Mouse (Mus musculus) gastrocnemius, postnatal 10 days (tissue): ENCODE data around the gene Strbp. TPM values are rescaled to one million over a fixed set of nuclear protein-coding genes. Genes with fewer than 3 reads are reported as not detected.
"Not testable (repeated sequence)": the region's sequence is repeated elsewhere in the genome, so short reads cannot be mapped to it uniquely, and the experiment has no call there.

ENCODE experiments used
- DNase-seq: peaks from one replicate; pipeline ENCODE4 v3.0.0; 2021; ENCODE audit warnings: mixed read lengths
- total RNA-seq, 2 experiments: library from RNA; stranded (reverse); gene quantifications; 2 replicates each; pipeline ENCODE4 v1.2.3; 2021

The Strbp gene
- total RNA-seq, 2 experiments from 2014 or later: 28.3 to 29.7 TPM

- no peak for DNase-seq
These were observed 176.1 kb downstream of the Strbp start for GRCm38 (mm10) chr2:37527587-37527986.

GRCm38 (mm10) chr2:37519286-37519640, 184.4 kb downstream of the Strbp start:
- no peak for DNase-seq

DNA sequence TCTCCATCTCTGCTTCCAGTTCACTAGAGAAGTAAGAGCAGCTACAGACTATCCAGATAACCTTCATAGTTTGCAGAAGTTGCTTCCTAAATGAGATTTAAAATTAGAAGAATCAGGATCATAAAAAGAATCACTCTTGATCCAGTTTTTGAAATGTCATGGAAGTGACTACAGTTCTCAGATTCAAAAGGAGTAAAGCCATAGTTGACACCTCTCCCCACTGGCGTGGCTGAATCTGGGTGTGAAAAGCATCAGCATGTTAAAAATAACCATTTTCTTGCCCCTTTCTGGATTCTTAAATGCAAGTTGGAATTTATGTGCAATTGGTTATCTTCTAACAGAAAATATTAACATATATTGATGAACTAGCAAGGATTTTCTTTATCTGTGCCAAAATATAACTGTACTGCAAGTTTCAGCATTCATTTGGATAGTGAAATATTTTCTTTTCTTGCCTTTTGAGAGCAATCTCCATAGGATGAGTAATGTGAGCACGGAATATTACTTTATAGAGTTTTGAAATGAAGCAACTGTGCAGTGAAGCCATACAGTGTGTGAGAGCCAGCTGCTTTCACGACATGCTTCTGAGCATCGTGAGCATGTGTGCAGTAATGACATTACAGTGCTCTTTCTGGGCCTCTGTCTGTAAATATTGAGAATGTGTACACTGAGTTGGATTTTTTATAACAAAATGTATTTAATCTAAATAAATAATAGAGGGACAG, 184.9 kb downstream of the Strbp start:
- DNase-seq: no peak

DNA sequence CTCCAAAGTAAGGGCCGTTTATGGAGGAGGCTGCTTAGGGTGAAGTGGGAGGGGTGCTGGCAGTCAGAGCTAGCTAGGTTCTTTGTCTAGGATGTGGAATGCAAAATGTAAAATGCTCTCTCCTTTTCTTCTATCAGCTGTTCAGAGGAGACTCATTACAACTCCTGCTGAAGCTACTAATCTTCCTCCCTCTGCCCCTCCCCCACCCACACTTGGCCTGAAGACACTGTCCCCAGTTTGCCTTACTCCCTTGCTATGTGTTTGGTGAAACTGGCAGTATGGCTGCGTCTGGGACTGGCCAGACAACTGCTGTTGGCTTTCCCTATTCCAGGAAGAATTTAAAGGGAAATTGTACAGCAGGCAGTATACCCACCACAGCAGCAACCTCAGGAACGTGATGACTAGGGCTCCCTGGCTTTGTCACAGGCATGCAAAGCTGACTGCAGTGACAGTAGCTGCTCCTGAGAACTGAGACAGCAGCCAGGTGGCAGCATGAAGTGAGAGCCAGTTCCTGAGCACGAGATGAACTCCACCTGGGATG, 186.7 kb downstream of the Strbp start:
- DNase-seq: peak; percentile 9

- no peak for DNase-seq
These were observed 187.5 kb downstream of the Strbp start, which contains the start of gene Gpr21 for GRCm38 (mm10) chr2:37516030-37516710. Gene Gpr21, plus strand, starts transcription at chr2:37516332.

DNA sequence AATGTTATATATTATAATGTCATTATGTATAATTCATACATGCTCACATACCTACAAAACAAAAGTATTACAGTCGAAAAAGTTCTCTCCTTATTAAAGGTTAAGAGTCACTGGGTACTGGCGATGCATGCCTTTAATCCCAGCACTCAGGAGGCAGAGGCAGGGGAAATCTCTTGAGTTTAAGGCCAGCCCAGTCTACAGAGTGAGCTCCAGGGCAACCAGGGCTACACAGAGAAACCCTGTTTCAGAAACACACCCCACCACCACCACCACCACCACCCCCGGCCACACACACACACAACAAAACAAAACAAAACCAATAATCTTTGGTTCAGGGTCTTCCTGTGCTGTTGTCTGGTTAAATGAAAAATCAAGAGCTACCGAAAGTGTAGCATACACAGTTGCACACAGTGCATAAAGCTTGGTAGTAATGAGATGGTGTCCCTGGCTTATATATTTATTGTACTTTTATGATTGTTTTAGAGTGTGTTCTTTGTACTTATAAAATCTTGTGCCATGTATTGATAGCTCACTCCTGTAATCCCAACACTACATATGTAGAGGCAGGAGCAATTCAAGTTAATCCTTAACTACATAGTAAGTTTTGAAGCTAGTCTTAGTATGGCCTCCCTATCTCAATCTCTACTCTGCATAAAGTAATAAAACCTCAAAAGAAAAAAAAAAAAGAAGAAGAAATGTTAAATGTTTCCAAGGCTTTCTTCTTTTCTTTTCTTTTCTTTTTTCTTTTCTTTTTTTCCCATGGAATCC, 192.3 kb downstream of the Strbp start:
- DNase-seq: no peak

DNA sequence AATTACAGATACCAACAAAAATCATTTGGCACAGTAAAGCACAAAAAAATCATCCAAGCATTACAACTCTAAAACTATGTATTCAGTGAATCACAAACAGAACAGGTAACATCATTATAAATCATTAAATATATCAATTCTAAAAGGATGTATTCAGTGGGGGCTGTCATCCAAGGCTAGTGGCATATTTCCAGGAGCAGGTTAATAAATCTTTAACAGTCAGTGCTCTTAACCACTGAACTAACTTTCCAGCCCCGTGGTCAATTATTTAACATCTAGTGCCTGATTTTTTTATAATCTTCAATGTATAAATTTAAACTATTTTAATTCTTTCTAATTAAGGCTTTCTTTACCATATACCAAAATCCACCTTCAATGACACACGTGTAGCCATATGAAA, 197.8 kb downstream of the Strbp start:
- DNase-seq: not testable (repeated sequence)

- no peak for DNase-seq
These were observed 206.3 kb downstream of the Strbp start for GRCm38 (mm10) chr2:37497321-37497720.

- no peak for DNase-seq
These were observed 214.7 kb downstream of the Strbp start for GRCm38 (mm10) chr2:37488956-37489355.

GRCm38 (mm10) chr2:37486408-37486807, 217.3 kb downstream of the Strbp start:
- DNase-seq: no peak

- DNase-seq: peak; percentile 21
These were observed 218.3 kb downstream of the Strbp start for GRCm38 (mm10) chr2:37485370-37485769.

- DNase-seq: no peak
These were observed 219.5 kb downstream of the Strbp start for GRCm38 (mm10) chr2:37484165-37484564.

DNA sequence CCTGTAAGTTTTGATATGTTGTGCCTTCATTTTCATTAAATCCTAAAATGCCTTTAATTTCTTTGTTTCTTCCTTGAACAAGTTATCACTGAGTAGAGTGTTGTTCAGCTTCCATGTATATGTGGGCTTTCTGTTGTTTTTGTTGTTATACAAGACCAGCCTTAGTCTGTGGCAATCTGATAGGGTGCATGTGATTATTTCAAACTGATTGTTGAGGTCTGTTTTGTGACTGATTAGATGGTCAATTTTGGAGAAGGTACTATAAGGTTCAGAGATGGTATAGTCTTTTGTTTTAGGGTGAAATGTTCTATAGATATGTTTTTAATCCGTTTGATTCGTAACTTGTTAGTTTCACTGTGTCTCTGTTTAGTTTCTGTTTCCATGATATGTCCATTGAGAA, 223.6 kb downstream of the Strbp start:
- DNase-seq: no peak

GRCm38 (mm10) chr2:37479559-37479958, 224.1 kb downstream of the Strbp start:
- DNase-seq: no peak

DNA sequence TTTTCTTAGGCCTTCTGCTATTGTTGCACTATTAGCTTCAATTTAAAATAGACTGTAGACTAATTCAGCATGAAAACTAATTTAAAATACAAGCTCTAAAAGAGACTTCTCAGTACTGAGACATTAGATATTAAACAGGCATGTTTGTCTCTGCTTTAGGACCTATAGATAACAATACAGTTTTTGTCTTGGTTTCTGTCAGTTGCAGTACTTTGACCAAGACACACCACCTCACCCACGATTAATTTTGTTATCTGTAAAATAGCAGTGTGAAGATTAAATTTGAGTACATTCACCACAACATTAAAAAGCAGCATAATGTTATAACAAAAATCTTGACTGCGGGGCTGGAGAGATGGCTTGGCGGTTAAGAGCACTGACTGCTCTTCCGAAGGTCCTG, 237.4 kb downstream of the Strbp start:
- no peak for DNase-seq

DNA sequence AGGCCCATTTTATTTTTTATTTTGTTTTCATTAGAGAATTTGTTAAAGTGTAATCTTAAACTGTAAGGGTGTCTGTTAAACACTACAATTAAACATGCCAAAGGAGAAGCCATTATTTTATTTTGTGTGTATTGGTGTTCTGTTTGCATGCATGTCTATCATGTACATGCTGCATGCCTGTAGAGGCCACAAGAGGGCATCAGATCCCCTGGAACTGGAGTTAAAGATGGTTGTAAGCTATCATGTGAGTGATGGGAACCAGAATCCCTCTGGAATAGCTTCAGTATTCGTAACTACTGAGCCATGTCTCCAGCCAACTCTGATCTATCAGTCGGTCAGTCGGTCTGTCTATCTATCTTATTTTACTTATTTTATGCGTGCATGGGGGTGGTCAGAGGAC, 243.0 kb downstream of the Strbp start:
- no peak for DNase-seq

DNA sequence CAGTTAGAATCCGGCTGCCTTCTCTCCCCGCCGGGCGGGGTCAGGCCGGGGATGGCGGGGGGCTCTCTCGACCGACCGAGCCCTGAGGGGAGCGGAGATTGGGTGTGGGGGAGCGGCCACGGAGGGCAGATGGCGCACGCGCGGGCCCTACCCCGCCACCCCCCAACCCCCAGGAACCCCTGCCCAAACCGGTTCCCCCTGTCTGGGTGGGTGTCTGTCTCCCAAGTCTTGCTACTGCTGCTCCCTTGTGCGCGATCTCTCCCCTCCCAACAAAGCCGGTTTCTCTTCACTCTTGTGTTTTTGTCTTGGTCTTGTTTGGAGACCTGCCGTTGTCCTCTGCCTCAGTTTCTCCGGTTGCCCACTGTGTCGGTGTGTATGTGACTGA, 251.3 kb downstream of the Strbp start:
- DNase-seq: peak; percentile 5

DNA sequence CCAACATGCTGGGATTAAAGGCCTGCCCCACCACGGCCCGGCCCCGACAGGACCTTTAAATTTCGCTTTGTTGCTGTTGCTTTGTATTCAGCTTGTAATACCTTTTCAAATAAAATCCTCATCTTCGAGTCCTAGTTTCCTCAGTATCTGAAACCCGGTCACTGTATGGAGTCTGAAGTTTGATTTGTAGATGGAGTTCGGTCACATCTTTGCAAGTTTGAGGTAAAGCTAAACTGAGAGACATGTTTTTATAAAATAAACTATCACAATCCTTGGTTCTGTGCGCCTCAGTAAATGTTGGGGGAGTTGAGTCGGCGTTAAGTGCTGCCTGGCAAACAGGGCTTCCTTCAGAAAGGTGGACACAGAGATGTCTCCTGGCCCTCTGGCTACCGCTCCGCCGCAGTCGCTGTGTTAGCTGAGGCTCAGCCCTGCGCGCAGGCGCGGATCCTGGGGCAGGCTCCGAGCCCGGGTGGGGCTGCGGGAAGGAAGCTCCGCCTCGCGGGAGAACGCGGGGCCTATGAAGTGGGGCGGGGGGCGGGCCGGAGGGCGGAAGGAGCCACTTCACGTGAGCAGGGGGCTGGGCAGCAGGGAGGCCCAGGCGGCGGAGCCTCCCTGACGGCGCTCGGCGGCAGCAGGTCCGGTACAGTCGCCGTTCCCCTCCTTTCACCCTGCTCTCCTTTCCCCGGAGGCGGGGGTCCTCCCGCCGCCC, 251.8 kb downstream of the Strbp start:
- peak; percentile 96 for DNase-seq

DNA sequence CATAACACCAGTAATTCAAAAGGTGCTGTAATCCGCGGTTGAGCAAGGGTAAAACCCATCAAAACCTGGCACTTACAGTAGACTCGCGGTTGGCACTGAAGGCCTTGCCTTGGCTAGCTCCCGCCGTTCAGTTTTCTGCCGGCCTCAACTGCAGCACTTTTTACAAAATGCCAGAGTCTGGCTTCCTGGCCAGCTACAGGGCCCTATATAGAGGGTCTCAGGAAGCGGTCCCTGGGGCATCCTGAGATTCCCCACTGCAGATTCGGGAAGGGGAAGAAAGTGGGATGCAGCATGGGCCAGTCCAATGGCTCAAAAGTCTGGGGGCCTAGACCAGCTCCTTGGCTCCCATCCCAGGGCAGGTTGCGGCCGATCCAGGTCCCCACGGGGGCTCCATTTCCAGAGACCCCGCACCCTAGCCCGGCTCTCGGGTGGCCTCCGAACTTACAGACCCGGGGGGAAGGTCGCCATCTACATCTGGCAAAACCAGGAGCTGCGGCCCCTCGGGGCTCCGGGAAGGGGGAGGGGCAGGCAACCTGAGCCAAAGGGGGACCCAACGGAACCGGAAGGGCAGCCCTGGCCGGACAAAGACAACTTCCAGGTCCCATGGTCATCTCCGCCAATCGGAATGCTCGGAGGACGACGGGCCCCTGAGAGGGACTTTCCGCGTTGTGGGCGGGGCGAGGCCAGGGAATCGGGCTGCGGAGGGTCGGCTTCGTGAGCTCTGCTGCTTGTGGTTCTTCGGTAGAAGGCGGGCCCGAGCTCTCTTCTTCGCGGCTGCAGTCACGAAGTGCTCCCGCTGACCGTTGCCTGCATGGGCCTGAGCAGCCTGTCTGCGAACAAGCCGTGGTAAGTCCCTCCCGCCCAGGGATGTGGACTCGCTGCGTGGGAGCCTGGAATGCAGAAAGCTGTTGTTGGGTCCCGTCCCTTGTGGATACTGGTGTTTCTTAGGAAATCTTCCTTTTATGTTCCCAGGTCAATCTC, 260.8 kb downstream of the Strbp start, which contains the start of the genes Zbtb26, Zbtb6 and Rabgap1:
Gene Zbtb26, minus strand, starts transcription at position 525 of the 981 bp plus-strand sequence.
Gene Zbtb6, minus strand, starts transcription at position 561 of the 981 bp plus-strand sequence.
Gene Rabgap1, plus strand, starts transcription at position 669 of the 981 bp plus-strand sequence.
- peak; percentile 95 for DNase-seq
